Mouse (Mus musculus): ENCODE results near the gene Exoc2.

DNA sequence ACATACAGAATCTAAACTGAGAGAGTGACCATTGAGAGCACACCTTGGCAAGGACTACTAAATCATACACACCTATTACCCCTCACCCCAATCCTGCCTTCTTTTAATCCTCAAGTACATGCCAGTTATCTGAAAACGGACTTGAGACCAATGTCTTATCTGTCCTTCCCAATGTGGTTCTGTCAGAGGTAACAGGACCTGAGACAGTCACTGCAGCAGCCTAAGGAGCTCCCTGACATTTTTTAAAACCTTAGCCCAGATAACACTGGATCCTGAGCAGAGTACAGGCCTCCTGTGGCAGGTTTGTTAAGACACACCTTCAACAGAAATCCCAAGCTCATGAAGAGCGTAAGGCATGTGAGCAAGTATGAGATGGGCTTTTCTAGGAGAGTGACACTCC lies 44.8 kb downstream of the Exoc2 start:
- TF ChIP-seq CTCF (IDR thresholded peaks at IDR 0.05; ENCODE audit: low read depth, low read length) = no peak
- TF ChIP-seq POLR2A (IDR thresholded peaks at IDR 0.05; ENCODE audit: extremely low read depth, insufficient read depth, low read length) = no peak
